Mouse (Mus musculus) kidney, adult 2 months (tissue): ENCODE results near the gene Rassf5.

Source experiments
- CTCF ChIP-seq: fragments of 200-500 bp; conservative IDR thresholded peaks from 2 replicates; pipeline ENCODE4 v1.5.1; 2011; ENCODE audit warnings: low read depth, mild to moderate bottlenecking, control low read depth, low read length, moderate library complexity, mixed read lengths; ENCODE audit not compliant: insufficient read depth, insufficient read length
- POLR2A ChIP-seq: fragments of 200-500 bp; IDR thresholded peaks from one replicate; pipeline ENCODE4 v1.6.1; 2011; ENCODE audit warnings: low read depth, low read length, control low read depth

DNA sequence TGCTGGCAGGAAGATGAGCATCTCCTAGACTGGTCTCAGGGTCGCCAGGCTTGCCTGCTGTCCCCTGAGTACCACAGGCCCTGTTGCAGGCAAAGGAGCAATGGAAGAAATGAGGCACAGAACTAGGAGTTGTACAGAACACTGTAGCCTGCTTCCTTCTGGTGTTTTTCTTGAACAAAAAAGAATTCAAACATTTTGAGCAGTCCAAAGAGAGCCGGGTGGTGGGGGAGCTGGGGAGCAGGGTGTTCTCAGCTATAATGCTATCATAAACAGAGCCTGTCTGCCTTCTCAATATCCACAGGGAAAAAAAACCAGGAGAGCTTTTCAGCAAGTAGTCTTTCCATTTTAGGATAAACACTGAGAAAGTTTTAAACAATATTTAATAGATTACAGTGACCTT is 49.0 kb downstream of the Rassf5 start:
- TF ChIP-seq CTCF (no peak), POLR2A (no peak)
